Mouse (Mus musculus) gastrocnemius, adult 2 months (tissue): ENCODE data around the gene Bcl6. TPM values are rescaled to one million over a fixed set of nuclear protein-coding genes. Genes with fewer than 3 reads are reported as not detected.
A peak's percentile ranks its signal among the peaks of the same experiment; 100 is the strongest.

Experiments
- DNase-seq: peaks from one replicate; pipeline ENCODE4 v3.0.0; 2022
- H3K27ac ChIP-seq: fragments of 200-600 bp; 2 replicates; pipeline ENCODE4 v1.8.1; 2022; ENCODE audit warnings: mild to moderate bottlenecking
- H3K4me3 ChIP-seq: fragments of 200-600 bp; 2 replicates; pipeline ENCODE4 v1.8.1; 2022; ENCODE audit warnings: mild to moderate bottlenecking, moderate library complexity
- CTCF ChIP-seq: fragments of 200-600 bp; IDR thresholded peaks from 2 replicates; pipeline ENCODE4 v1.8.1; 2022; ENCODE audit warnings: antibody characterized with exemption, mild to moderate bottlenecking, moderate library complexity
- intact Hi-C: fragments of 180-260 bp; cut with DNase I; formaldehyde crosslinking; loops from one replicate; pipeline ENCODE4 v1.15.1; 2025
- long read RNA-seq, 2 experiments: library from polyadenylated mRNA; stranded (forward); transcript quantifications; one replicate each; pipeline ENCODE4 v2.0.0; 2021
- total RNA-seq, 2 experiments: library from RNA; stranded (reverse); gene quantifications; 2 replicates each; pipeline ENCODE4 v1.2.3; 2021

The Bcl6 gene
- total RNA-seq, result 10 to 100 TPM; 62.7 to 71.2 TPM
- long read RNA-seq, experiment 1, partial matches to known transcripts, result 0 of 2 reads
- long read RNA-seq, experiment 1, other reads (novel, unspliced or antisense), result 2 of 2 reads
- long read RNA-seq, experiment 2, partial matches to known transcripts, result 1 of 6 reads
- long read RNA-seq, experiment 2, other reads (novel, unspliced or antisense), result 4 of 6 reads

GRCm38 (mm10) chr16:23988466-23989208 lies at the start of gene Bcl6, which contains the start of gene Gm37419:
Gene Bcl6 (minus strand): TSS chr16:23988852.
Gene Gm37419 (plus strand): TSS chr16:23988482.
- DNase-seq, result peak; percentile 92
- intact Hi-C loops, result loop anchor here (1.0 to 5.0 kb wide), 2 partner anchors 294 to 1071 kb away; no protein-coding TSS in a partner anchor
- no peak for TF ChIP-seq CTCF
- peak within 1 kb of the TSS; percentile 99 for H3K27ac ChIP-seq
- peak within 1 kb of the TSS; percentile 94 for H3K4me3 ChIP-seq

- Histone ChIP-seq H3K27ac (no peak overlapping the region), H3K4me3 (no peak overlapping the region)
- TF ChIP-seq CTCF, result no peak
- intact Hi-C loops, result no loop called here
- no peak for DNase-seq
Observed at GRCm38 (mm10) chr16:24036398-24036797, 47.7 kb upstream of the Bcl6 start.

GRCm38 (mm10) chr16:24035767-24036166 lies 47.1 kb upstream of the Bcl6 start:
- no peak for TF ChIP-seq CTCF
- DNase-seq, result no peak
- intact Hi-C loops, result no loop called here
- Histone ChIP-seq H3K4me3 (no peak overlapping the region), H3K27ac (no peak overlapping the region)

- Histone ChIP-seq H3K27ac (no peak overlapping the region), H3K4me3 (no peak overlapping the region)
- TF ChIP-seq CTCF, result no peak
- no peak for DNase-seq
- intact Hi-C loops, result no loop called here
Observed at GRCm38 (mm10) chr16:24034450-24034849, 45.8 kb upstream of the Bcl6 start.

- no peak overlapping the region for H3K4me3 ChIP-seq
- intact Hi-C loops, result no loop called here
- H3K27ac ChIP-seq, result no peak overlapping the region
- no peak for DNase-seq
- no peak for TF ChIP-seq CTCF
Observed at GRCm38 (mm10) chr16:24033259-24033658, 44.6 kb upstream of the Bcl6 start.

GRCm38 (mm10) chr16:24029965-24030672 lies 41.5 kb upstream of the Bcl6 start:
- intact Hi-C loops, result no loop called here
- no peak overlapping the region for H3K27ac ChIP-seq

GRCm38 (mm10) chr16:24025442-24025841 lies 36.8 kb upstream of the Bcl6 start:
- DNase-seq, result no peak
- Histone ChIP-seq H3K27ac (no peak overlapping the region), H3K4me3 (no peak overlapping the region)
- no peak for TF ChIP-seq CTCF
- intact Hi-C loops, result no loop called here

More at GRCm38 (mm10) chr16:24029965-24030672, 41.5 kb upstream of the Bcl6 start:
- no peak for DNase-seq
- no peak overlapping the region for H3K4me3 ChIP-seq
- no peak for TF ChIP-seq CTCF

GRCm38 (mm10) chr16:24022605-24023004 lies 34.0 kb upstream of the Bcl6 start:
- intact Hi-C loops, result no loop called here
- DNase-seq, result no peak
- Histone ChIP-seq H3K4me3 (no peak overlapping the region), H3K27ac (no peak overlapping the region)
- no peak for TF ChIP-seq CTCF

- no peak overlapping the region for H3K27ac ChIP-seq
- no peak for TF ChIP-seq CTCF
- no peak for DNase-seq
- no peak overlapping the region for H3K4me3 ChIP-seq
- intact Hi-C loops, result no loop called here
Observed at GRCm38 (mm10) chr16:24021722-24022121, 33.1 kb upstream of the Bcl6 start.

GRCm38 (mm10) chr16:24016742-24017141 lies 28.1 kb upstream of the Bcl6 start:
- no peak for DNase-seq
- Histone ChIP-seq H3K4me3 (no peak overlapping the region), H3K27ac (no peak overlapping the region)
- intact Hi-C loops, result no loop called here
- no peak for TF ChIP-seq CTCF

- intact Hi-C loops, result no loop called here
Observed at GRCm38 (mm10) chr16:24016273-24016672, 27.6 kb upstream of the Bcl6 start.

GRCm38 (mm10) chr16:24014378-24014777 lies 25.7 kb upstream of the Bcl6 start:
- DNase-seq, result no peak
- Histone ChIP-seq H3K4me3 (no peak overlapping the region), H3K27ac (no peak overlapping the region)
- TF ChIP-seq CTCF, result no peak
- intact Hi-C loops, result no loop called here

More at GRCm38 (mm10) chr16:24016273-24016672, 27.6 kb upstream of the Bcl6 start:
- Histone ChIP-seq H3K27ac (no peak overlapping the region), H3K4me3 (no peak overlapping the region)
- no peak for DNase-seq
- TF ChIP-seq CTCF, result no peak

- H3K27ac ChIP-seq, result no peak overlapping the region
- no peak for DNase-seq
- H3K4me3 ChIP-seq, result no peak overlapping the region
- intact Hi-C loops, result no loop called here
- TF ChIP-seq CTCF, result no peak
Observed at GRCm38 (mm10) chr16:24012066-24012465, 23.4 kb upstream of the Bcl6 start.
